Mouse (Mus musculus): ENCODE results near the gene Ccdc63. TPM values are rescaled to one million over a fixed set of nuclear protein-coding genes. Genes with fewer than 3 reads are reported as not detected.
"Not testable (repeated sequence)": the region's sequence is repeated elsewhere in the genome, so short reads cannot be mapped to it uniquely, and the experiment has no call there.

Gene Ccdc63
- 0.32 TPM in 1 of 2 replicates, not detected in the other for polyA plus RNA-seq (2014; fragmentation: Nextera tagmentation; extraction: Ambion mirVana)

GRCm38 (mm10) chr5:122140723-122141122 is at the start of gene Ccdc63:
Ccdc63 (minus strand) TSS chr5:122140823.
- ATAC-seq (replicated peaks; ENCODE audit: low FRiP score, low TSS enrichment, low read depth) (no peak), DNase-seq (ENCODE audit: low spot score) (no peak)
- no peak within 1 kb of the TSS for H3K9ac ChIP-seq (ENCODE audit: low read length)
- no peak within 1 kb of the TSS for H3K4me2 ChIP-seq (ENCODE audit: low read length)
- H3K27ac ChIP-seq (ENCODE audit: low read depth), result no peak within 1 kb of the TSS
- no peaks in the 10 kb centered on the region for H3K9me3 ChIP-seq (ENCODE audit: control insufficient read depth, low read length)
- H3K27me3 ChIP-seq (replicated peaks; ENCODE audit: control insufficient read depth, insufficient read depth, low read length), result no peaks in the 10 kb centered on the region
- WGBS, result 89% methylated on average over 3 of the region's 3 CpGs
- H3K4me3 ChIP-seq (ENCODE audit: low read depth, low read length), result no peak within 1 kb of the TSS
- 0 out of 2 replicates have a peak, but pooled peaks cover 3% of the 10 kb centered on the region for H3K4me1 ChIP-seq (replicated peaks; ENCODE audit: control insufficient read depth, insufficient read depth, low read length)
- H3K36me3 ChIP-seq (ENCODE audit: control insufficient read depth, insufficient read depth, low read length), result no peaks in the 10 kb centered on the region

- ATAC-seq (replicated peaks; ENCODE audit: low FRiP score, low TSS enrichment, low read depth) (no peak), DNase-seq (ENCODE audit: low spot score) (no peak)
- H3K9me3 ChIP-seq (ENCODE audit: control insufficient read depth, low read length), result no peaks in the 10 kb centered on the region
- no peaks in the 10 kb centered on the region for H3K36me3 ChIP-seq (ENCODE audit: control insufficient read depth, insufficient read depth, low read length)
- H3K4me2 ChIP-seq (ENCODE audit: low read length), result no peak overlapping the region
- no peaks in the 10 kb centered on the region for H3K4me1 ChIP-seq (replicated peaks; ENCODE audit: control insufficient read depth, insufficient read depth, low read length)
- H3K27me3 ChIP-seq (replicated peaks; ENCODE audit: control insufficient read depth, insufficient read depth, low read length), result no peaks in the 10 kb centered on the region
- no peak overlapping the region for H3K9ac ChIP-seq (ENCODE audit: low read length)
- WGBS, result 45% methylated on average over 3 of the region's 3 CpGs
- H3K27ac ChIP-seq (ENCODE audit: low read depth), result no peak overlapping the region
- no peak overlapping the region for H3K4me3 ChIP-seq (ENCODE audit: low read depth, low read length)
Observed at GRCm38 (mm10) chr5:122189115-122189514, 48.5 kb upstream of the Ccdc63 start.

- not testable (repeated sequence) for H3K27ac ChIP-seq (ENCODE audit: low read depth); H3K4me2 ChIP-seq (ENCODE audit: low read length); ATAC-seq (replicated peaks; ENCODE audit: low FRiP score, low TSS enrichment, low read depth); H3K4me3 ChIP-seq (ENCODE audit: low read depth, low read length); DNase-seq (ENCODE audit: low spot score); H3K4me1 ChIP-seq (replicated peaks; ENCODE audit: control insufficient read depth, insufficient read depth, low read length); H3K36me3 ChIP-seq (ENCODE audit: control insufficient read depth, insufficient read depth, low read length); H3K9me3 ChIP-seq (ENCODE audit: control insufficient read depth, low read length); H3K27me3 ChIP-seq (replicated peaks; ENCODE audit: control insufficient read depth, insufficient read depth, low read length); H3K9ac ChIP-seq (ENCODE audit: low read length)
- WGBS, result 93% methylated on average over 6 of the region's 6 CpGs
Observed at GRCm38 (mm10) chr5:122184858-122185257, 44.2 kb upstream of the Ccdc63 start.

GRCm38 (mm10) chr5:122184283-122184806 is 43.7 kb upstream of the Ccdc63 start:
- no peaks in the 10 kb centered on the region for H3K4me1 ChIP-seq (replicated peaks; ENCODE audit: control insufficient read depth, insufficient read depth, low read length)
- H3K4me3 ChIP-seq (ENCODE audit: low read depth, low read length), result no peak overlapping the region
- no peak overlapping the region for H3K9ac ChIP-seq (ENCODE audit: low read length)
- H3K36me3 ChIP-seq (ENCODE audit: control insufficient read depth, insufficient read depth, low read length), result no peaks in the 10 kb centered on the region
- no peaks in the 10 kb centered on the region for H3K9me3 ChIP-seq (ENCODE audit: control insufficient read depth, low read length)
- 87% methylated on average over 7 of the region's 7 CpGs for WGBS
- DNase-seq (ENCODE audit: low spot score), result no peak
- H3K4me2 ChIP-seq (ENCODE audit: low read length), result no peak overlapping the region
- no peak for ATAC-seq (replicated peaks; ENCODE audit: low FRiP score, low TSS enrichment, low read depth)
- no peak overlapping the region for H3K27ac ChIP-seq (ENCODE audit: low read depth)
- H3K27me3 ChIP-seq (replicated peaks; ENCODE audit: control insufficient read depth, insufficient read depth, low read length), result no peaks in the 10 kb centered on the region

GRCm38 (mm10) chr5:122179665-122180064 is 39.0 kb upstream of the Ccdc63 start:
- no peak overlapping the region for H3K27ac ChIP-seq (ENCODE audit: low read depth)
- peaks cover 28% of the 10 kb centered on the region for H3K36me3 ChIP-seq (ENCODE audit: control insufficient read depth, insufficient read depth, low read length)
- H3K27me3 ChIP-seq (replicated peaks; ENCODE audit: control insufficient read depth, insufficient read depth, low read length), result no peaks in the 10 kb centered on the region
- H3K4me2 ChIP-seq (ENCODE audit: low read length), result no peak overlapping the region
- no peaks in the 10 kb centered on the region for H3K4me1 ChIP-seq (replicated peaks; ENCODE audit: control insufficient read depth, insufficient read depth, low read length)
- WGBS, result 58% methylated on average over 6 of the region's 6 CpGs
- no peak for DNase-seq (ENCODE audit: low spot score)
- no peak for ATAC-seq (replicated peaks; ENCODE audit: low FRiP score, low TSS enrichment, low read depth)
- H3K4me3 ChIP-seq (ENCODE audit: low read depth, low read length), result no peak overlapping the region
- no peaks in the 10 kb centered on the region for H3K9me3 ChIP-seq (ENCODE audit: control insufficient read depth, low read length)
- no peak overlapping the region for H3K9ac ChIP-seq (ENCODE audit: low read length)

GRCm38 (mm10) chr5:122176398-122176797 is 35.8 kb upstream of the Ccdc63 start:
- DNase-seq (ENCODE audit: low spot score), result peak; percentile 69
- no peaks in the 10 kb centered on the region for H3K9me3 ChIP-seq (ENCODE audit: control insufficient read depth, low read length)

GRCm38 (mm10) chr5:122175961-122176360 is 35.3 kb upstream of the Ccdc63 start:
- Histone ChIP-seq H3K27me3 (replicated peaks; ENCODE audit: control insufficient read depth, insufficient read depth, low read length) (no peaks in the 10 kb centered on the region), H3K27ac (ENCODE audit: low read depth) (no peak overlapping the region), H3K9me3 (ENCODE audit: control insufficient read depth, low read length) (no peaks in the 10 kb centered on the region), H3K4me2 (ENCODE audit: low read length) (no peak overlapping the region), H3K36me3 (ENCODE audit: control insufficient read depth, insufficient read depth, low read length) (peaks cover 57% of the 10 kb centered on the region), H3K4me1 (replicated peaks; ENCODE audit: control insufficient read depth, insufficient read depth, low read length) (no peaks in the 10 kb centered on the region), H3K9ac (ENCODE audit: low read length) (no peak overlapping the region), H3K4me3 (ENCODE audit: low read depth, low read length) (no peak overlapping the region)
- ATAC-seq (replicated peaks; ENCODE audit: low FRiP score, low TSS enrichment, low read depth) (no peak), DNase-seq (ENCODE audit: low spot score) (no peak)
- 90% methylated on average over 7 of the region's 7 CpGs for WGBS

More at GRCm38 (mm10) chr5:122176398-122176797, 35.8 kb upstream of the Ccdc63 start:
- H3K27ac ChIP-seq (ENCODE audit: low read depth), result no peak overlapping the region
- ATAC-seq (replicated peaks; ENCODE audit: low FRiP score, low TSS enrichment, low read depth), result peak; percentile 57; the same call in 1 of the 2 replicates
- no peak overlapping the region for H3K9ac ChIP-seq (ENCODE audit: low read length)
- peaks cover 53% of the 10 kb centered on the region for H3K36me3 ChIP-seq (ENCODE audit: control insufficient read depth, insufficient read depth, low read length)
- H3K4me3 ChIP-seq (ENCODE audit: low read depth, low read length), result no peak overlapping the region
- H3K27me3 ChIP-seq (replicated peaks; ENCODE audit: control insufficient read depth, insufficient read depth, low read length), result no peaks in the 10 kb centered on the region
- no peaks in the 10 kb centered on the region for H3K4me1 ChIP-seq (replicated peaks; ENCODE audit: control insufficient read depth, insufficient read depth, low read length)
- H3K4me2 ChIP-seq (ENCODE audit: low read length), result no peak overlapping the region
- 53% methylated on average over 1 of the region's 1 CpGs for WGBS

- Histone ChIP-seq H3K4me3 (ENCODE audit: low read depth, low read length) (no peak overlapping the region), H3K9ac (ENCODE audit: low read length) (no peak overlapping the region), H3K9me3 (ENCODE audit: control insufficient read depth, low read length) (no peaks in the 10 kb centered on the region), H3K4me1 (replicated peaks; ENCODE audit: control insufficient read depth, insufficient read depth, low read length) (no peaks in the 10 kb centered on the region), H3K4me2 (ENCODE audit: low read length) (no peak overlapping the region), H3K36me3 (ENCODE audit: control insufficient read depth, insufficient read depth, low read length) (peaks cover 63% of the 10 kb centered on the region), H3K27me3 (replicated peaks; ENCODE audit: control insufficient read depth, insufficient read depth, low read length) (no peaks in the 10 kb centered on the region), H3K27ac (ENCODE audit: low read depth) (no peak overlapping the region)
- DNase-seq (ENCODE audit: low spot score) (no peak), ATAC-seq (replicated peaks; ENCODE audit: low FRiP score, low TSS enrichment, low read depth) (no peak)
- WGBS, result 42% methylated on average over 2 of the region's 2 CpGs
Observed at GRCm38 (mm10) chr5:122175402-122175801, 34.8 kb upstream of the Ccdc63 start.

- 94% methylated on average over 8 of the region's 8 CpGs for WGBS
- Histone ChIP-seq H3K4me2 (ENCODE audit: low read length) (no peak overlapping the region), H3K9ac (ENCODE audit: low read length) (no peak overlapping the region), H3K4me3 (ENCODE audit: low read depth, low read length) (no peak overlapping the region), H3K27me3 (replicated peaks; ENCODE audit: control insufficient read depth, insufficient read depth, low read length) (no peaks in the 10 kb centered on the region), H3K9me3 (ENCODE audit: control insufficient read depth, low read length) (no peaks in the 10 kb centered on the region), H3K4me1 (replicated peaks; ENCODE audit: control insufficient read depth, insufficient read depth, low read length) (no peaks in the 10 kb centered on the region; the same call in 1 of the 2 replicates), H3K27ac (ENCODE audit: low read depth) (no peak overlapping the region), H3K36me3 (ENCODE audit: control insufficient read depth, insufficient read depth, low read length) (peaks cover 88% of the 10 kb centered on the region)
- ATAC-seq (replicated peaks; ENCODE audit: low FRiP score, low TSS enrichment, low read depth) (no peak), DNase-seq (ENCODE audit: low spot score) (no peak)
Observed at GRCm38 (mm10) chr5:122171058-122171457, 30.4 kb upstream of the Ccdc63 start.

Data from intestine, embryonic 14.5 days (tissue).